Mouse (Mus musculus) CH12.LX (cell line): ENCODE measurements at regions not wholly inside any gene's neighbourhood (a gene's known extent, or its start where the extent isn't known, plus 50 kb on each side); places are given as distances from the start of the nearest gene placed in this dataset.
A peak's percentile ranks its signal among the peaks of the same experiment; 100 is the strongest.

Experiments
- DNase-seq: peaks from one replicate; pipeline ENCODE4 v3.0.0-alpha.2; 2013; ENCODE audit errors: extremely low read depth
- H3K27ac ChIP-seq: 2 replicates; pipeline ENCODE4 v1.5.1; 2012; ENCODE audit warnings: low read depth, mild to moderate bottlenecking, control low read depth, moderate library complexity; ENCODE audit not compliant: insufficient read depth
- H3K27me3 ChIP-seq: replicated peaks from 2 replicates; pipeline ENCODE3; 2012; ENCODE audit warnings: inconsistent platforms
- H3K36me3 ChIP-seq, 2 experiments: replicated peaks in 1 of 2; 2 replicates each; pipeline versions ENCODE3 to v1.6.1; 2012; ENCODE audit warnings: inconsistent platforms in 1 of 2, low read length in 1 of 2, mild to moderate bottlenecking in 1 of 2, mixed read lengths in 1 of 2, moderate library complexity in 1 of 2; ENCODE audit not compliant: control insufficient read depth in 1 of 2, insufficient read depth in 1 of 2
- H3K4me1 ChIP-seq, 2 experiments: 2 replicates each; pipeline ENCODE4 v1.6.1; 2012; ENCODE audit warnings: inconsistent platforms in 1 of 2, moderate library complexity in 1 of 2; ENCODE audit not compliant: insufficient read depth in 2 of 2, control insufficient read depth in 1 of 2
- H3K4me2 ChIP-seq: 2 replicates; pipeline ENCODE4 v1.6.1; 2012; ENCODE audit warnings: low read depth, mild to moderate bottlenecking, control low read depth; ENCODE audit not compliant: poor library complexity, insufficient read depth, severe bottlenecking
- H3K4me3 ChIP-seq, 3 experiments: fragments of 150-350 bp in 1 of 3; sonication (generic) in 1 of 3; replicated peaks in 1 of 3; 2 replicates each; pipeline versions ENCODE3 to v1.5.1; 2011 to 2012; ENCODE audit warnings: low read depth in 2 of 3, low read length in 2 of 3, mild to moderate bottlenecking in 2 of 3, moderate library complexity in 2 of 3, control low read depth in 1 of 3, improper control_type of control experiment in 1 of 3, inconsistent platforms in 1 of 3, mixed read lengths in 1 of 3; ENCODE audit not compliant: poor library complexity in 1 of 3
- H3K79me2 ChIP-seq: replicated peaks from 2 replicates; pipeline ENCODE4 v1.6.1; 2012; ENCODE audit warnings: mild to moderate bottlenecking, moderate library complexity; ENCODE audit not compliant: control insufficient read depth, poor library complexity, insufficient read depth, severe bottlenecking; ENCODE audit errors: extremely low read depth
- H3K9ac ChIP-seq: 2 replicates; pipeline ENCODE4 v1.6.1; 2012; ENCODE audit warnings: low read depth, mild to moderate bottlenecking, control low read depth, moderate library complexity; ENCODE audit not compliant: insufficient read depth
- H3K9me3 ChIP-seq: replicated peaks from 2 replicates; pipeline ENCODE3; 2012; ENCODE audit warnings: low read length, inconsistent platforms, mixed read lengths
- IRF4 ChIP-seq: IDR thresholded peaks from 2 replicates; pipeline ENCODE4 v1.6.1; 2014; ENCODE audit warnings: low read depth, mild to moderate bottlenecking, inconsistent platforms, low read length, improper control_type of control experiment
- KAT2A ChIP-seq: IDR thresholded peaks from 2 replicates; pipeline ENCODE4 v1.6.1; 2012; ENCODE audit warnings: low read length, improper control_type of control experiment, inconsistent platforms; ENCODE audit not compliant: insufficient replicate concordance
- POLR2A ChIP-seq: IDR thresholded peaks from 2 replicates; pipeline ENCODE4 v1.6.1; 2011; ENCODE audit warnings: low read depth, mild to moderate bottlenecking, improper control_type of control experiment, low read length
- POLR2AphosphoS2 ChIP-seq: IDR thresholded peaks from 2 replicates; pipeline ENCODE4 v1.6.1; 2011; ENCODE audit warnings: low read depth, low read length, improper control_type of control experiment
- RAD21 ChIP-seq: IDR thresholded peaks from 2 replicates; pipeline ENCODE4 v1.6.1; 2011; ENCODE audit warnings: low read depth, mild to moderate bottlenecking, low read length, improper control_type of control experiment, moderate library complexity
- USF1 ChIP-seq: IDR thresholded peaks from 2 replicates; pipeline ENCODE4 v1.6.1; 2014; ENCODE audit warnings: low read depth, mild to moderate bottlenecking, inconsistent platforms, low read length, improper control_type of control experiment
- ZMIZ1 ChIP-seq: IDR thresholded peaks from 2 replicates; pipeline ENCODE4 v1.6.1; 2012; ENCODE audit warnings: low read depth, mild to moderate bottlenecking, inconsistent platforms, low read length, improper control_type of control experiment
- dilution Hi-C: fragments of 300-500 bp; cut with MboI; formaldehyde crosslinking; loops from 2 replicates; pipeline ENCODE4 v1.14.3; 2020; ENCODE audit warnings: low sequenced_read_pairs; ENCODE audit not compliant: extremely low pct_unique_long_range_greater_than_20kb, extremely low pct_ligation_motif_present
- in situ Hi-C: fragments of 300-500 bp; cut with MboI; formaldehyde crosslinking; loops from 3 replicates; pipeline ENCODE4 v1.14.3; 2019; ENCODE audit warnings: low sequenced_read_pairs, low pct_ligation_motif_present, low pct_unique_long_range_greater_than_20kb, mixed read lengths

DNA sequence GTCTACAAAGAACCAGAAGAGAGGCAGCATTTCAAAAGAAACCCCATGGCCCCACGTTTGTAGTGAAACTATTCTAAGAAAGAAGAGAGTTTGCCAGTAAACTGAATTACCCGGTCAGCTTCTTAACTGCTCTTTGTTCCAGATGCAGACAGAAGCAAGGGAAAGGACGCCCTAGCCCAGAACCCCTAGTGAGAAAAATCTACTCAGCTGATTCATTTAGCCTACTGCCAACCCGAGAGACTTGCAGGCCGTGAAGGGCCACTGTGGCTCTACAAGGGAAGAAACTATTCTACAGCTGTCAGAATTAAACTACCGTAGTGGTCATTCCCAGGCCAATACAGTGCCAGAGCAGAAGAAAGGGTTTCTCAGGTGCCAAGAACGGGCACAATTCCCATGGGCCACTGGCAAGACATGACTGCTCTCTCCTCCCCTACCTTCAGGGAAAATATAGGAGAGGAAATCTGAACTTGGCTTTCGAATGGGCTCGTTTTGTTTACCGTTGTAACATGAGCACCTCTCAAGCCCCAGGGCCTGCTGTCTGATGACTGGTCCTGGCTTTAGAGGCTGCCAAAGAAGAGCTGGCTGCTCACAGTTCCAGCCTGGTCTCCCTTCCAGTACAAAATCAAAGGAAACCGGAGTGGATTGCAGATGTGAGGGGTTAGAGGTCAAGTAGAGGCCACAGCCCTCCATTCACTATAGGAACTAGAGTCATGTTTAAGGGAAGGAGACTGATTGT lies 111.7 kb upstream of the Dlg1 start:
- dilution Hi-C loops (no loop called here), in situ Hi-C loops (no loop called here)
- no peak overlapping the region for H3K4me3 ChIP-seq
- H3K4me2 ChIP-seq: no peak overlapping the region
- no peak overlapping the region for H3K27ac ChIP-seq
- H3K79me2 ChIP-seq: peaks cover 90% of the 10 kb centered on the region
- DNase-seq: no peak
- H3K36me3 ChIP-seq: peaks cover 82 to 93% of the 10 kb centered on the region in 2 experiments
- no peak for TF ChIP-seq IRF4
- no peak overlapping the region for H3K9ac ChIP-seq
- H3K4me1 ChIP-seq: peaks cover 11 to 64% of the 10 kb centered on the region in 2 experiments
- H3K9me3 ChIP-seq: peaks cover 2% of the 10 kb centered on the region
- H3K27me3 ChIP-seq: no peaks in the 10 kb centered on the region

DNA sequence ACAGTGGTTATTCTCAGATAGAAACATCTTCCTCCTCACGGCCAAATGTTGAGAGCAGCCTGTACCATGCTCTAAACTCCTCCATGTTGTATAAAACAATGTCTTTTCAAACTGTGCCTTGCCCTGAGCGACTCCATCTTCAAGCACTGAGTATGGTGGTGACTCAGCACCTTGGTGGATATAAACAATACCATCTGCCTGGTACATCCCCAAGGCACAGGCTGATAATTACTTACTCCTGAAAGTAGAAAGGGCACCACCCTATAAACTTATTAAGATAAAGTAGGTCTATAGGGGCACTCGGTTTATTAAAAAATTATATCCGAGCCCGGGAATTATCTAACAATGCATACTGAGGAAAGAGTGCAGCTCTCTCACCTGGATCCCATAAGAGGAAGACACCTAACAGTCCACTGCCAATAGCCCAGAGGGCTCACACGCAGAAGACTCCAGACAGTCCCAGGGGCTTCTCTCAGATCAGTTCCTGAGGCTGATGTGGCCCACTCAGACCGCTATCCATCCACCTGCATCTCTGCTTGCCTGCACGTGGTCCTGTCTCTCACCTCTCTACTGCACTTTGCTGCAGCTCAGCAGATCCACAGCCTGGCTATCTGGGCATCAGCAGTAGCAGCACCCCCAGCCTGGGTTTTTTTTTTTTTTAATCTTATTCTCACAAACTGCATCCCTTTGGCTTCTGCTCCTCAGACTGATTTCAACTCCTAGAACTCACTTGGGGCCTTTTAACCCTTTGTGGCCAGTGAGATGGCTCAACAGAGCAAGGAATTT lies 109.7 kb upstream of the Dlg1 start:
- in situ Hi-C loops: no loop called here
- TF ChIP-seq USF1 (no peak), ZMIZ1 (0 out of 2 replicates have a peak, but pooled peaks have one; percentile 17), KAT2A (no peak), POLR2A (no peak; the same call in 1 of the 2 replicates), POLR2AphosphoS2 (peak; percentile 8; the same call in 1 of the 2 replicates)
- TF ChIP-seq, all 38 proteins: peak for 2
- H3K4me2 ChIP-seq: no peak overlapping the region
- H3K9ac ChIP-seq: no peak overlapping the region
- peaks cover 87 to 94% of the 10 kb centered on the region in 2 experiments for H3K36me3 ChIP-seq
- H3K9me3 ChIP-seq: peaks cover 2% of the 10 kb centered on the region
- H3K27ac ChIP-seq: peak overlapping the region; percentile 21; the same call in 1 of the 2 replicates
- no peak for DNase-seq
- dilution Hi-C loops: no loop called here
- no peaks in the 10 kb centered on the region for H3K27me3 ChIP-seq
- H3K4me3 ChIP-seq: no peak overlapping the region
- H3K79me2 ChIP-seq: peaks cover 94% of the 10 kb centered on the region
- peaks cover 11 to 80% of the 10 kb centered on the region in 2 experiments for H3K4me1 ChIP-seq

DNA sequence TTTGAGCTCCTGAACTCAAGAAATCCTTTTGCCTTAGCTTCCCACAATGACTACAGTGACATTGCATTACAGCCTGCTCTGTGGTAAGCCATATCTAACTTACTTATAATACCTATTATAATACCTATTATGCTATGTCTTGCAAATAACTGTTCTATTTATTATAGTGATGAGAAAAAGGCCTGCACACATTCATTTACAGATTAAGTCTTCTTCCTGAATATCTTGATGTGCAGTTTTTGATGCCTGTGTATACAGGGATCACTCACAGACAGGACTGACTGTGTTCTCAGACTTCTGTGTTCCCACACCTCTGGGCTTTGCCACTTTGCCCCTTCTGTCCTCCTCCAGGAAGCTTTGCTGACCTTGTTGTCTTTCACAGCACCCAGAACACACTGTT lies 102.8 kb upstream of the Dlg1 start:
- H3K27ac ChIP-seq: no peak overlapping the region
- H3K27me3 ChIP-seq: no peaks in the 10 kb centered on the region
- H3K9me3 ChIP-seq: peaks cover 2% of the 10 kb centered on the region
- no peak overlapping the region for H3K4me2 ChIP-seq
- in situ Hi-C loops: no loop called here
- H3K4me1 ChIP-seq: peaks cover 5 to 57% of the 10 kb centered on the region in 2 experiments
- no peak overlapping the region for H3K4me3 ChIP-seq
- DNase-seq: no peak
- TF ChIP-seq POLR2AphosphoS2 (0 out of 2 replicates have a peak, but pooled peaks have one; percentile 55), RAD21 (no peak)
- dilution Hi-C loops: no loop called here
- peaks cover 68 to 88% of the 10 kb centered on the region in 2 experiments for H3K36me3 ChIP-seq
- H3K79me2 ChIP-seq: peaks cover 85% of the 10 kb centered on the region
- no peak overlapping the region for H3K9ac ChIP-seq
